Mouse (Mus musculus): ENCODE measurements around the gene Gm17027.
"Not testable (repeated sequence)": the region's sequence is repeated elsewhere in the genome, so short reads cannot be mapped to it uniquely, and the experiment has no call there.

- not testable (repeated sequence) for TF ChIP-seq CTCF (conservative IDR thresholded peaks at IDR 0.05; ENCODE audit: insufficient read depth, insufficient read length, low read depth, low read length); POLR2A (IDR thresholded peaks at IDR 0.05; ENCODE audit: low read depth, low read length)
These were observed 45.2 kb downstream of the Gm17027 start, which contains the start of gene Gm7951 for GRCm38 (mm10) chr14:42117269-42117668.
